Mouse (Mus musculus) left cerebral cortex, adult 8-10 months (tissue): ENCODE results near the gene Slc22a17. TPM values are rescaled to one million over a fixed set of nuclear protein-coding genes. Genes with fewer than 3 reads are reported as not detected.

ENCODE experiments used
- DNase-seq, 2 experiments: peaks; one replicate each; pipeline ENCODE4 v3.0.0; 2022; ENCODE audit warnings: low spot score in 2 of 2
- total RNA-seq, 4 experiments: library from RNA; stranded (reverse); gene quantifications; 2 replicates each; pipeline ENCODE4 v1.2.4; 2022

Slc22a17 gene
- total RNA-seq, 4 experiments from 2014 or later = 565 to 622 (median 604) TPM

GRCm38 (mm10) chr14:54939434-54940175 is 26.7 kb upstream of the Slc22a17 start:
- peak in 1 of 2 experiments; percentile 36 for DNase-seq

DNA sequence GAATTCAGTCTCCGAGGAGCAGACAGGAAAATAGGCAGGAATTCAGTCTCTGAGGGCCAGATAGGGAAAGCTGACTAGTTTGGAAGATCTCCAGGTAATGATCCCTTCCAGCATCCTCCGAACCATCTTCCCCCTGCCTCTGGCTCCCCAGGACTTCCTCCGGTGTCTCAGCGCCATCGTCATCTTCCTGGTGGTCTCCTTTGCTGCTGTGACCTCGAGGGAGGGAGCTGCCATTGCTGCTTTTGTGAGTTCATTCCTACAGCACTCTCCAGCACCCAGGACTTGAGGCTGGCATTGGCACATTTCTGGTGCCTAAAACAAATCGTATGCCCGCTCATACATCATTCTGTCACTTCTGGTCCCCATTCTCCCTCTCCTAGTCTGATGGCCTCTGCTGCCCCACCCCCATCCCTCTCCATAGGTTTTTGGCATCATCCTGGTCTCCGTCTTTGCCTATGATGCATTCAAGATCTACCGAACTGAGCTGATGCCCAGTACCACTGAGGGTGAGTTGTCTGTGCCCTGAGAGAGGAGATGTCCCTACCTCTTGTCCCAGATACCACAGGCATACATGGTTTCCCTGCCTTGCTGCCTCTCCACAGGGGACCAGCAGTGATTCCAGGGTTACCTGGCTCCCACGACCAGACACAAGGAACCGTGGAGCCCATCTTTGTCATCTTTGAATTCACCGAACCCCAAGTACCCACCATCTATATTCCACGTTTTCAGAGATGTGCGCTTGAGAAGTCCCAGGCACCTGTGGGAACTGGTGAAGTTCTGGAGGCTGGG is 25.7 kb upstream of the Slc22a17 start:
- no peak for DNase-seq

GRCm38 (mm10) chr14:54937361-54938182 is 24.6 kb upstream of the Slc22a17 start:
- no peak for DNase-seq

- DNase-seq = no peak
Observed at GRCm38 (mm10) chr14:54936831-54937160, 23.9 kb upstream of the Slc22a17 start.

DNA sequence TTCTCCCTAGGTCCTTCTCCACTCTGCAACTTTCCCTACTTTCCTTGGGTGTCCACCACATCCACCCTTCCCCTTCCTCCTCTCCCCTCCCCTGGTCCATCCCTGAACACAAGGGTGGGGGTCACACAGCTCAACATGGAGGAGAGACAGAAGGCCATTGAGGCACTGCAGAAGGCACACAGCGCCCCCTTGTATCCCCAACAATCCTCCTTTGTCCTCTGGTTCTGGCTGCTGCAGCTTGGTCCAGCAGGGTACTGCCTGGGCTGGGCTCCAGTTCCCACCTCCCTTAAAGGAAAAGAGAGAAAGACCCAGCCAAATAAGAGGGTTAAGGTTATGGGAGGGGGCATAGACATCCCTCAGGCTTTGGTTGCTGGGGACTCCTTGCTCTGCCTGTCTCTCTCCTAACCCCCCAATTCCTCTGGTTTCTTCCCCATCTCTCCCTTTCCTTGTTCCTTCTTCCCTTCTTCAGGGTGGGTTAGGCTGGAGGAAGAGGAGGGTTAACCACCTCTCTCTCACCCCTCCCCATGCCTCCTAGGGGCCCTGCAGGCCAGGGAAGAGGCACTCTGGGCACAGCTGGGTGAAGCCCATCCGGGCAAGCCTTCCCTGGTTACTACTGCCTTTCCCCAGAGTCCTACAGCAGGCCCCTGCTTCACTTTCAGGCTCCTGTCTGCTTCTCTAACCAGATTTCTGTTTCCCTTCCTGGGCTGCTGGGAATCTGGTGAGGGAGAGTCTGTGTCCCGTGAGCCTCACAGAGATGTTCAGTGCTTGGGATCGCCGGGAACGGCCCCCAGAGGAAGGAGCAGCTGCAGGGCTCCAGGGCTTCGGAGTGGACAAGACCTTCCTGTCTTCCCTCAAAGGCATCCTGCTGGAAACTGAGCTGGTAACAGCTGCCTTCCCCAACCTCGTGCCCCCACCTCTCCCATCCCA is 23.2 kb upstream of the Slc22a17 start, which contains the start of gene Cmtm5:
Cmtm5 (plus strand) TSS at position 358 of the 927 bp plus-strand sequence.
- peak in 1 of 2 experiments; percentile 86 for DNase-seq

DNA sequence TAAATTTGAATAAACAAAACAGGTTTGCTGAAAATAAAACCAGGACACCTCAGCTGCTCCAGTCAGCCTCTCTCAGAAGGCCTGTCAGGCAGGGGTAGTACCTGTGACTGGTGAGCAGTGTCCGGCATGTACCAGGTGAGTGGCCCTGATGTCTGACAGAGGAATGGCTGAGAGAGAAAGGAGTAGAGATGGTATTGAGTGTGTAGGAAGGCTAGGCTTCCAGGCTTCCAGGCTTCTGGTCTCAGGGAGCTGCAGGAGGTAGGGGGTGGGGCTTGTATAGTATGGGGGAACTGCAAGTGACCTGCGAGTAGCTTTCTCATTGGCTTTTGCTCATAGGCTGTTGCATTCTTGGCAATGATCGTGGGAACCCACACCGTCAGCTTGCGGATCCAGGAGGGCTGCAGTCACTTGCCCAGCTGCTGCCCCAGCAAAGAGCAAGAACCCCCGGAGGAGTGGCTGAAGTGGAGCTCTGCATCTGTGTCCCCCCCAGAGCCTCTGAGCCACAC is 19.8 kb upstream of the Slc22a17 start, which contains the start of gene Il25:
Il25 (plus strand) TSS at position 51 of the 506 bp plus-strand sequence.
- no peak for DNase-seq

- DNase-seq = no peak
Observed at GRCm38 (mm10) chr14:54930431-54930830, 17.5 kb upstream of the Slc22a17 start.

DNA sequence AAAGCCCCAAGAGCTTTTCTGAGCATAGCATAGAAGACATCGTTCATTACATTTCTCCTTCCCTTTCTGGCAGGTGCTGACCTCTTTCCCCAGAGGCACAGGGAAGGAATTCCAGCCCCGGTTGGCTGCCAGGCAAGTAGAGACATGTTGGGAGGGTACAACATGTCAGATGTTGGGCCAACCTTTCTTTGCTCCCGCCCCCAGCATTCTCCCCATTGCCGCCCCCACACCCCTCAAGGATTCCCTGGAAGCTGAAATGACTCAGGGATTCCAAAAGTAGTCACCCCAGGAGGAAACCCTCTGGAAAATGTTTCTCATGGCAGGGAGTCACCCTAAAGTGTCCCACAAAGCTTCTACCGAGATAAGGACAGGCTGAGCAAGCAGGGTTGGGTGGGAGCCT is 16.9 kb upstream of the Slc22a17 start:
- DNase-seq = no peak

GRCm38 (mm10) chr14:54927296-54927695 is 14.4 kb upstream of the Slc22a17 start:
- no peak for DNase-seq

DNA sequence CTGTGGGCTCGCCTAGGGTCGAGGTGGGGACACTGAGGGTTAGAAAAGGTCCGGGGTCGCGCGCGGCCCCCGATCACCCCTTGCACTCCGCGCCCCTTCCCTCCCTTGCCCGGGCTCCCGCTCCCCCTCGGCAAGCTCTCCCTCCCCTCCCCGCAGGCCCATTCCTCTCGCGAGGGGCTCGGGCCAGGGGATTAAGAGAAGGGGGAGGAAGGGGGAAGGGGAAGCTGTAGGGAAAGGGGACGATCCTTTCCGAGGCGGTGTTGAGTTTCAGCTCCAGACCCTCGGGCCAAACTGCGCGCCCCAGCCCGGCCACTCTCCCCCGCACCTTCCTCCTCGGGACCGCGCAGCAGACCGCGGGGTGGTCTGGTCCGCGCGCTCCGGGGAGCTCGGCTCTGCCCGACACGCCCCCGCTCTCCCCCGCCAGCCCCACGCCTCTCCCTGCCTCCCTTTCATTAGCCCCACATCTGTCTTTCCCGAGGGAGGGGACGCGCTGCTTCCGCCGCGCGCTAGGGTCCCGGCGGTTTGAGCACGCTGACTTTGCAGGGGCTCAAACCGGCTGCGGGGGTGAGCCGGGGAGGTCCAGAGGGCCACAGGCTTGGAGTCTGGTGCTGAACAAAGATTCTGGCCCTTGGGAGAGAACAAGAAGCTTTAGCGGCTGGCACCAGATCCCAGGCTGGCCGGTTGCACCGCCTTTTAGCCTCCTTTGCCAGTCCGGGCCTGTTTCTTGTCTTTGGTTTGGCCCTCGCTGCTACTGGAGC is 13.6 kb upstream of the Slc22a17 start:
- no peak for DNase-seq

GRCm38 (mm10) chr14:54925349-54926342 is 12.7 kb upstream of the Slc22a17 start, which contains the start of gene Efs:
Gene Efs (minus strand): TSS chr14:54926126.
- DNase-seq = no peak

DNA sequence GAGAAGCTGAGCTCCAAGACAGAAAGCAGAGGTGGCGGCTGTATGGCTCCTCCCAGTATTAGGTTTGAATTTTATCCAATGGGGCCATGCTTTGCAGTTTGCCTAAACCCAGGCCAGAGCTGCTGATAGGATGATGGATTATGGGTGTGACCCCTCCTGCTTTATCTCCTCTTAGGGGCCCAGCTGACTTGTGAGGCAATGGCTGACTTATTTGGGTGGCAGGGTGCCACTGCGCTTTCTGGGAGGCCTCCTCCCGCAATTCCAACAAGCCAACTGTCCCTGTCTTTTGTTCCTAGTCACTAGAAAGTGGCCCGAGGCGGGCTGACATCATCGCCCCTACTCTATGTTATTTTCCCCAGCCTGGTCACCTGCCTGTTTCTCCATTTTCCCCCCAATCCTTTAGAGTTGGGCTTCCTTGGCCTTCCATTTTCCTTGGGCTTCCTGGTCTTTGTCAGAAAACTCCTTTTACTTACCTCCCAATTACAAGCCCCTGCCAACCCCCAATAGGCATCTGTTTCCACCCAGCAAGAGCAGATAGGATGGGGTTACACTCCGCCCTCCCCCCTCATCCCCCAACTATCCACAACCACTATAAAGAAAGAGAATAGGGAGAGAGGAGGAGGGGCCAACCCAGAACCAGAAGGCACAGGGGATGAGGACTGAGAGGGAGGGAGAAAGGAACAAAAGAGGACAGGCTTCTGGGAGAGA is 11.9 kb upstream of the Slc22a17 start:
- no peak for DNase-seq

GRCm38 (mm10) chr14:54920076-54920685 is 7.2 kb upstream of the Slc22a17 start:
- no peak for DNase-seq

DNA sequence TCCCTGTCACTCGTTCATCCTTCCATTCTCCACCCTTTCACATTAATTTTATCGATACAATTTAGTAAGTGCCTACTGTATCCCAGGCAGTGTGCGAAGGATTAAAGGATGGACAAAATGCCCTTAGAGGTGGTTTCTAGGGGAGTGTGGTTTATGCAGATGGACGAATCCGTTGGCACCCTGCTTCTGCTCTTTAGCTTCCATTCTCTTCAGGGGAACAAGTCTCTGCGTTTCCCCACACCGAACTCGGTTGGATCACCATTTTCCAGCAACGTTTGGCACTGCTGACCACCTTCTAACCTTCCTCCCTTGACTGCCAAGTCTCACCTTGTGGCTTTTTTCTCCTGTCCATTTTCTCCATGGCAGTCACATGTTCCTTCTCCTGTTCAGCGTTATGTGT is 411 bp upstream of the Slc22a17 start:
- no peak for DNase-seq

DNA sequence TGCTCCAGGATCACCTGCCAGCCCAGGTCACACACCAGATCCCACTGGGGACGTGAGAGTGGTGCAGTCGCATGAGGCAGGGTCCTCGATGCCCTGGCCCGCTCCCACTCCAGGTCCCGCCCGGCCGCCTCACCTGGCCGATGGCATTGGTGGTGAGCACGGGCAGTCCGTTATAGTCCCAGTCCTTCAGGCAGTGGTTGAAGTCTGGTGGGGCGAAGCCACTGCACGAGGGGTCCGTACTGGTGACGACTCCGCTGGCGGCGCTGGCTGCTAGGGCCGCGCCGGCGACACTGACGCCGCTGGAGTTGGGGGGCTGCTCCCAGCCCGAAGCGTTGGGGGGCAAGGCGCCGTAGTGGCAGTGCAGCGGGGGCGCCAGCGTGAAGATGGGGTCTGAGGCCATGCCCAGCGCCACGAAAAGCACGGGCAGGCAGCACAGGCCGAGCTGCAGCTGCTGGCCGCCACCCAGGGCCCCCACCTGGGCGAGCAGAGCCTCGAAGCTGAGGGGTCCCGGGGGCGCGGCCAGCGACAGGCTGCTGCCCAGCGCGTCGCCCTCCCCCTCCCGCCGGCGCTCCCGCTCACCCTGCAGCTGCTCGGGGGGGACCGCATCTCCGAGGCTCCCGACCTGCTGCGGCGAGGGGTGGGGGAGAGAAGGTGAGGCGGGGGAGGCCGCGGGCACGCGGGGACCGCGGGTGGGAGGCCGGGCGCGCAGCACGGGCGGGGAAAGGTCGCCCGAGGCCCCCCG is 652 bp downstream of the Slc22a17 start:
- DNase-seq = no peak

DNA sequence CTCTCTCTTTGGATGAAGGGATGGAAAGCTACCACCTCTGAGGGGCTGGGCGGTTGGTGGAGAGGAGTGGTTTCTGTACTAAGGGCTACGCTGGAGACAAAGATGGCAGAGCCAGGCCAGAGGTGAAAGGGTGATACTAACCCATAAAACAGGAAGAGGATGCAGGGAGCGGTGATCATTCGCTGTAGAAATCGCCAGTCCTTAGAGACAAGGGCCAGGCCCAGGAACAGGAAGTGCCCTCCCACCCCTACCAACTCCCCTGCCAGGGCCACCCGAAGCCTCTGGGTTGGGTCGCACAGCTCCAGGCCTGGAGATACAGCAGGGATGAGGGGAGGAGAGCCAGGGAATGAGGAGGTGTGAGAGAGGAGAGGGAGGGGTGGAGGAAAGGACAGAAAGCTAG is 4.2 kb downstream of the Slc22a17 start:
- no peak for DNase-seq

DNA sequence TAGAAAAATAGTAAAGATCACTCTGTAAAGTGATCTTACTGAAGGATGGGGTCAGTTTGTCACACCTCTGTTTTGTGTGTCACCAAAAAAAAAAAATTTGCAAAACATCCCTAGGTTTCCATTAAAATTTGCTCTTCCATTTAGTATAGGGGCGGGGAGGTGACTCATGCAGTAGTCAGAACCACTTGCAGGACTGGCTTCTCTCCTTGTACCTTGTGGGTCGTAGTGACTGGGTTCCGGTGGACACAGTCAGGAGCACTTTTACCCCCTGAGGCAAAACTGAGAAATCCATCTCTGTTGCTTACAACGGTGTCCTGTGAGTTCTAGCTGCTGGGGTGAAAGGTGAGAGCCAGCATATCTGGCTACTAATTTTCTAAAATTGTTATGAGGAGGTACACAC is 9.3 kb downstream of the Slc22a17 start:
- no peak for DNase-seq
